Mouse (Mus musculus) lung, adult 2 months (tissue): Measurements from ENCODE around the gene Capn7. TPM values are rescaled to one million over a fixed set of nuclear protein-coding genes. Genes with fewer than 3 reads are reported as not detected.

Experiments used
- DNase-seq: peaks from one replicate; pipeline ENCODE4 v3.0.0; 2022
- H3K4me1 ChIP-seq: fragments of 200-500 bp; 2 replicates; pipeline ENCODE4 v1.6.1; 2011; ENCODE audit warnings: low read length; ENCODE audit not compliant: control insufficient read depth, insufficient read depth
- H3K4me3 ChIP-seq: fragments of 200-500 bp; replicated peaks from 2 replicates; pipeline ENCODE3; 2011; ENCODE audit warnings: low read depth, mild to moderate bottlenecking, control low read depth, low read length; ENCODE audit errors: extremely low read depth
- CTCF ChIP-seq: fragments of 200-500 bp; IDR thresholded peaks from 2 replicates; pipeline ENCODE4 v1.5.1; 2011; ENCODE audit warnings: mild to moderate bottlenecking, low read length, control low read depth; ENCODE audit not compliant: insufficient read depth
- POLR2A ChIP-seq: fragments of 200-500 bp; IDR thresholded peaks from 2 replicates; pipeline ENCODE4 v1.6.1; 2011; ENCODE audit warnings: low read depth, mild to moderate bottlenecking, control low read depth, low read length, borderline replicate concordance; ENCODE audit errors: extremely low read depth
- WGBS: fragments of 180-500 bp; shearing (Covaris S2); methylation state at CpG from one replicate; pipeline ENCODE4 v1.1.7; 2018; 5-methylcytosine and 5-hydroxymethylcytosine counted together
- polyA plus RNA-seq: library from polyadenylated mRNA; depleted of rRNA; stranded (reverse); fragments of >200 nt; gene quantifications from 2 replicates; pipeline ENCODE4 v1.2.3, GENCODE M21; 2012

Capn7 gene
- polyA plus RNA-seq, 1 experiment, result 12.2 TPM

GRCm38 (mm10) chr14:31383470-31384050 is 47.1 kb downstream of the Capn7 start:
- H3K4me1 ChIP-seq, result peaks cover 30% of the 10 kb centered on the region
- no peak overlapping the region for H3K4me3 ChIP-seq
- TF ChIP-seq CTCF (no peak), POLR2A (no peak)
- peak; percentile 2 for DNase-seq
- 86% methylated on average over 11 of the region's 11 CpGs for WGBS

GRCm38 (mm10) chr14:31384366-31385323 is 48.2 kb downstream of the Capn7 start:
- 47% methylated on average over 13 of the region's 13 CpGs for WGBS
- TF ChIP-seq POLR2A, result no peak
- TF ChIP-seq CTCF, result no peak
- H3K4me1 ChIP-seq, result peaks cover 32% of the 10 kb centered on the region
- DNase-seq, result peak; percentile 18
- no peak overlapping the region for H3K4me3 ChIP-seq

GRCm38 (mm10) chr14:31385406-31385805 is 49.0 kb downstream of the Capn7 start:
- DNase-seq, result peak; percentile 2
- WGBS, result 86% methylated on average over 5 of the region's 5 CpGs
- TF ChIP-seq POLR2A (no peak), CTCF (no peak)
- H3K4me1 ChIP-seq, result peaks cover 32% of the 10 kb centered on the region
- no peak overlapping the region for H3K4me3 ChIP-seq

- DNase-seq, result peak; percentile 77
- TF ChIP-seq CTCF (peak; percentile 86), POLR2A (no peak)
- Histone ChIP-seq H3K4me1 (peaks cover 32% of the 10 kb centered on the region), H3K4me3 (no peak overlapping the region)
- 26% methylated on average over 13 of the region's 13 CpGs for WGBS
Measured at GRCm38 (mm10) chr14:31385977-31386697, 49.7 kb downstream of the Capn7 start.

- peaks cover 33% of the 10 kb centered on the region for H3K4me1 ChIP-seq
- peak; percentile 3 for DNase-seq
- H3K4me3 ChIP-seq, result no peak overlapping the region
- TF ChIP-seq CTCF, result no peak
- no peak for TF ChIP-seq POLR2A
- 57% methylated on average over 11 of the region's 11 CpGs for WGBS
Measured at GRCm38 (mm10) chr14:31387301-31387981, 51.0 kb downstream of the Capn7 start.

GRCm38 (mm10) chr14:31388086-31388872 is 51.8 kb downstream of the Capn7 start:
- Histone ChIP-seq H3K4me3 (no peak overlapping the region), H3K4me1 (peaks cover 39% of the 10 kb centered on the region)
- 47% methylated on average over 13 of the region's 13 CpGs for WGBS
- DNase-seq, result no peak
- no peak for TF ChIP-seq POLR2A
- TF ChIP-seq CTCF, result no peak

GRCm38 (mm10) chr14:31389421-31390147 is 53.1 kb downstream of the Capn7 start:
- DNase-seq, result no peak
- TF ChIP-seq CTCF (no peak), POLR2A (no peak)
- 90% methylated on average over 8 of the region's 8 CpGs for WGBS
- Histone ChIP-seq H3K4me3 (no peak overlapping the region), H3K4me1 (peaks cover 44% of the 10 kb centered on the region)

GRCm38 (mm10) chr14:31392300-31392699 is 55.9 kb downstream of the Capn7 start:
- Histone ChIP-seq H3K4me1 (peaks cover 25% of the 10 kb centered on the region), H3K4me3 (no peak overlapping the region)
- WGBS, result 72% methylated on average over 5 of the region's 5 CpGs
- no peak for TF ChIP-seq POLR2A
- no peak for TF ChIP-seq CTCF
- DNase-seq, result no peak
